Mouse (Mus musculus) lung, embryonic 14.5 days (tissue): ENCODE measurements around the gene Faiml. TPM values are rescaled to one million over a fixed set of nuclear protein-coding genes. Genes with fewer than 3 reads are reported as not detected.

Experiments used
- ATAC-seq: fragments of 200-750 bp; cut with Nextera tagmentation; 2 replicates; pipeline ENCODE4 v1.8.0; 2017; ENCODE audit warnings: mild to moderate bottlenecking, moderate TSS enrichment, moderate library complexity; ENCODE audit not compliant: insufficient read depth
- DNase-seq: peaks from one replicate; pipeline ENCODE4 v3.0.0-alpha.2; 2015
- H3K27ac ChIP-seq: fragments of 300-500 bp; sonication (generic); 2 replicates; pipeline ENCODE4 v1.5.1; 2014; ENCODE audit warnings: low read depth, mild to moderate bottlenecking, moderate library complexity
- H3K27me3 ChIP-seq: fragments of 300-500 bp; sonication (generic); 2 replicates; pipeline ENCODE4 v1.6.1; 2014; ENCODE audit warnings: low read length, control low read depth; ENCODE audit not compliant: insufficient read depth
- H3K36me3 ChIP-seq: fragments of 300-500 bp; sonication (generic); 2 replicates; pipeline ENCODE4 v1.6.1; 2014; ENCODE audit warnings: control low read depth; ENCODE audit not compliant: insufficient read depth
- H3K4me1 ChIP-seq: fragments of 300-500 bp; sonication (generic); 2 replicates; pipeline ENCODE4 v1.6.1; 2014; ENCODE audit warnings: antibody characterized with exemption, control low read depth; ENCODE audit not compliant: insufficient read depth
- H3K4me2 ChIP-seq: fragments of 300-500 bp; sonication (generic); 2 replicates; pipeline ENCODE4 v1.6.1; 2014; ENCODE audit warnings: mild to moderate bottlenecking
- H3K4me3 ChIP-seq: fragments of 300-500 bp; sonication (generic); 2 replicates; pipeline ENCODE4 v1.5.1; 2014; ENCODE audit warnings: low read depth, low read length
- H3K9ac ChIP-seq: fragments of 300-500 bp; sonication (generic); 2 replicates; pipeline ENCODE4 v1.6.1; 2014
- H3K9me3 ChIP-seq: fragments of 300-500 bp; sonication (generic); 2 replicates; pipeline ENCODE4 v1.6.1; 2016; ENCODE audit warnings: low read depth, low read length, control low read depth
- CTCF ChIP-seq: IDR thresholded peaks from 2 replicates; pipeline ENCODE4 v1.5.1; 2016; ENCODE audit warnings: antibody characterized with exemption, low read depth
- WGBS: fragments of 180-500 bp; shearing (Covaris S2); extraction: QIAGEN DNeasy Blood & Tissue Kit; methylation state at CpG from one replicate; pipeline ENCODE4 v1.1.7; 2014; 5-methylcytosine and 5-hydroxymethylcytosine counted together
- polyA plus RNA-seq: library from polyadenylated mRNA; unstranded; fragments of >200 nt; fragmentation: Nextera tagmentation; extraction: Ambion mirVana; gene quantifications from 2 replicates; pipeline ENCODE4 v1.2.1, GENCODE M21; 2014

The Faiml gene
- polyA plus RNA-seq, 1 experiment from 2014 or later = not detected

GRCm38 (mm10) chr9:99180272-99180671, 56.8 kb downstream of the Faiml start:
- ATAC-seq (peak; percentile 17; the same call in 1 of the 2 replicates), DNase-seq (peak; percentile 34)
- no peaks in the 10 kb centered on the region for H3K27me3 ChIP-seq
- 68% methylated on average over 8 of the region's 8 CpGs for WGBS
- TF ChIP-seq CTCF = no peak
- no peak overlapping the region for H3K9ac ChIP-seq
- H3K36me3 ChIP-seq = no peaks in the 10 kb centered on the region
- H3K9me3 ChIP-seq = no peaks in the 10 kb centered on the region
- no peak overlapping the region for H3K4me2 ChIP-seq
- H3K4me3 ChIP-seq = no peak overlapping the region
- H3K27ac ChIP-seq = no peak overlapping the region
- no peaks in the 10 kb centered on the region for H3K4me1 ChIP-seq

Other genes with a start within 250 kb of the Faiml start
- gene Gm1123, start 201.5 kb downstream of the Faiml start, polyA plus RNA-seq = 0.12 TPM in 1 of 2 replicates, not detected in the other
- gene Pik3cb, start 96.6 kb downstream of the Faiml start, polyA plus RNA-seq = 1.3 and 1.7 TPM in 2 replicates
- gene Cep70, start 6.1 kb upstream of the Faiml start, polyA plus RNA-seq = 31.4 and 34.8 TPM in 2 replicates
- 1.1 and 1.2 TPM in 2 replicates for gene Esyt3, start 121.3 kb upstream of the Faiml start, polyA plus RNA-seq
- 10.3 and 12.2 TPM in 2 replicates for gene Mras, start 200.1 kb upstream of the Faiml start, polyA plus RNA-seq
- 0.26 TPM in 1 of 2 replicates, not detected in the other for gene Nme9, start 214.2 kb upstream of the Faiml start, polyA plus RNA-seq